Mouse (Mus musculus) frontal cortex, adult (tissue): Measurements from ENCODE around the gene Golph3.
A peak's percentile ranks its signal among the peaks of the same experiment; 100 is the strongest.
"Not testable (repeated sequence)": the region's sequence is repeated elsewhere in the genome, so short reads cannot be mapped to it uniquely, and the experiment has no call there.

Experiments used
- ATAC-seq: cut with Nextera tagmentation; 2 replicates; pipeline ENCODE4 v1.9.2; 2017; ENCODE audit warnings: mild to moderate bottlenecking, moderate library complexity, mixed read lengths; ENCODE audit not compliant: low TSS enrichment

The Golph3 gene

GRCm38 (mm10) chr15:12357459-12357858, 36.2 kb downstream of the Golph3 start:
- ATAC-seq, result no peak

GRCm38 (mm10) chr15:12358384-12358783, 37.1 kb downstream of the Golph3 start:
- ATAC-seq, result no peak

GRCm38 (mm10) chr15:12360519-12361212, 39.4 kb downstream of the Golph3 start:
- no peak for ATAC-seq

- ATAC-seq, result peak; percentile 6
Observed at GRCm38 (mm10) chr15:12362001-12362700, 40.9 kb downstream of the Golph3 start.

- peak; percentile 86 for ATAC-seq
Observed at GRCm38 (mm10) chr15:12362701-12363040, 41.4 kb downstream of the Golph3 start.

GRCm38 (mm10) chr15:12364096-12364495, 42.8 kb downstream of the Golph3 start:
- ATAC-seq, result no peak

GRCm38 (mm10) chr15:12365416-12366071, 44.3 kb downstream of the Golph3 start:
- no peak for ATAC-seq

- ATAC-seq, result peak; percentile 72
Observed at GRCm38 (mm10) chr15:12366072-12366469, 44.8 kb downstream of the Golph3 start.

- ATAC-seq, result not testable (repeated sequence)
Observed at GRCm38 (mm10) chr15:12366580-12367305, 45.5 kb downstream of the Golph3 start.

GRCm38 (mm10) chr15:12367306-12368080, 46.2 kb downstream of the Golph3 start:
- ATAC-seq, result no peak

GRCm38 (mm10) chr15:12368357-12368756, 47.1 kb downstream of the Golph3 start:
- no peak for ATAC-seq

GRCm38 (mm10) chr15:12368850-12369249, 47.6 kb downstream of the Golph3 start:
- no peak for ATAC-seq

GRCm38 (mm10) chr15:12370096-12370495, 48.8 kb downstream of the Golph3 start:
- ATAC-seq, result no peak

GRCm38 (mm10) chr15:12371183-12371582, 49.9 kb downstream of the Golph3 start:
- peak; percentile 81 for ATAC-seq

GRCm38 (mm10) chr15:12373496-12373895, 52.2 kb downstream of the Golph3 start:
- ATAC-seq, result no peak

- no peak for ATAC-seq
Observed at GRCm38 (mm10) chr15:12373918-12374317, 52.7 kb downstream of the Golph3 start.

- no peak for ATAC-seq
Observed at GRCm38 (mm10) chr15:12374916-12375315, 53.7 kb downstream of the Golph3 start.

GRCm38 (mm10) chr15:12375641-12376311, 54.5 kb downstream of the Golph3 start:
- peak; percentile 60 for ATAC-seq

- no peak for ATAC-seq
Observed at GRCm38 (mm10) chr15:12376491-12377069, 55.3 kb downstream of the Golph3 start.

- ATAC-seq, result no peak
Observed at GRCm38 (mm10) chr15:12377800-12378199, 56.5 kb downstream of the Golph3 start.
